Mouse (Mus musculus): ENCODE results near the gene Cfap45.

Gene Cfap45

DNA sequence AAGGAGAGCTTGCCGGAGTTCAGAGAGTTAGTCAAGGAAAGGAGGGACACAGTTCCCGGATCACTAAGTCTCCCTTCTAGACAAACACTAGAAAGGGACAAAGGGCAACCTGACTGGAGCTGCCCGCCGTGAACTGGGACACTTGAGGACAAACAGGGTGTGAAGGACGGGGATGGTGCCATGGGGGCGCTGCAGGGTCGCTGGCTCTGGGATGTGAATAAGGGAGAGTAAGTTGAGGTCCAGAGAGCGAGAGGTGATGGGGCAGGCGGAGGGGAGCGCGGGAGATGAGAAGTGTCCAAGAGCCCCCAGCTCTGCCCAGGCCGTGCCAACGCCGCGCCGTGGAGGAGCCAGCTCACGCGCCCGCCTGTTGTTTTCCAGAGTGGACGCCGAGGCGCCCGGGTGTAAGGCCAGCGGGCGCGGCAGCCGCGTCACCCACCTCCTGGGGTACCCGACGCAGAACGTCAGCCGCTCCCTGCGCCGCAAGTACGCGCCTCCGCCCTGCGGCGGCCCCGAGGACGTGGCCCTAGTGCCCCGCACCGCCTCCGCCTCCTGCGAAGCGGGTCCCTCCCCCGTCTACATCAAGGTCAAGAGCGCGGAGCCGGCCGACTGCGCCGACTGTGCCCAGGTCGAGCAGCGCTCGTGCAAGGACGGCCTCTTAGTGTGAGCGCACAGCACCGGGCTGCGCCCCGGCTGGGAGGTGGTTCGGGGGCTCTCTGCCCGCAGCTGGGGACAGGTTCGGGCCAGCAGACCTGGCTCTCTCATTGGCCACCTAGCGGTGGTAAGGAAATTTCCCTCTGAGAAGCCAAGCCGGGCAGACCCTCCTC lies 42.3 kb downstream of the Cfap45 start:
- peak; percentile 59 for DNase-seq (ENCODE audit: low spot score)

DNA sequence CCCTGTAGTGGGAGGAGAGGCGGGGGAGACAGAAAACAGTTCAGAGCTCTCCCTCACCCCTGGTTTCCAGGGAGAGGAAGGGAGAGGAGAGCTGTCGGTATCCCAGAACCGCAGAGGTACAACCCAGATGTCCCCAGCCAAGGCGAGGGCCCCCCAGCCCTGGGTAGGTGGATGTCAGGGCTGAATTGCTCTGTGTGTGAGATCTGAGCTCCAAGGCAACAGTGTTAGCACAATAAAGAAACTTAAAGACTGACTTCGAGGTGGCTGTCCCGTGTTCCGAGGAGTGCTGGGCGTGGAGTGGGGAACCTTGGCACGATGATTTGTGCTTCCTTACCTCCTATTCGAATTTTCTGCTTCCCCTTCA lies 42.8 kb downstream of the Cfap45 start:
- no peak for DNase-seq (ENCODE audit: low spot score)

DNA sequence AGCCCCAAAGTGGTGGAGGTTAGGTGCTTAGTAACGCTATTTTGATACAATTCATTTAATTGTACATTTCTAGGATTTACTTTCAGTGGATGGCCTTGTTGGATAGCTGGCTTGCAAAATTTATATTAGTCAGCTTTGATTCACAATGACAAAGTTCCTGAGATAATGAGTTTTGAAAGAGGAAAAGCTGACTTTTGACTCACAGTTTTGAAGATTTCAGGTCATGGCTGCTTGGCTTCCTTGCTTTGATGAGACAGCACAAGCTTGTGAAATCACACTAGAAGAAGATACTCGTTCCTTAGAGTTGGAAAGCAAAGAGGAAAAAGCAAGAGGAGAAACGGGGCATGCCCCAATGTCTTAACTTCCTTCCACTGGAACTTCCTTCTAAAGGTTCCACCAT lies 45.5 kb downstream of the Cfap45 start:
- no peak for DNase-seq (ENCODE audit: low spot score)

DNA sequence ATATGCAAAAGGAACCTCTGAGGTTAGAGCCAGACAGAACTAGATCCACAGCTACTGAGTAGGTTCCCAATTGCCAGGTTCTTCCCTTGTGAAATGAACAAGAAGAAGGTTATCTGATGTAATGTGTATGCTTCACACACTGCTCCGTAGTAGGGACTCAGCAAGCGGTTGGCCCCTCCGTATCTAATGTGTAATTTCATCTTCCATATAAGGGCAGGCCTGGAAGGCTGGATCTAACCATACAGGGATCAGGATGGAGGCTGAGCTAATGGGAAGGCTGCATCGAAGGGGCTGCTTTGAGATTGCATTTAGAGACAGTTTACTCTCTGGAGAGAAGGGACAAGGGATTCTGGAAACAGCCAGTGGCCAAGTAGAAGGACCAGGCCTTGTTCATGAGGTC lies 47.2 kb downstream of the Cfap45 start:
- no peak for DNase-seq (ENCODE audit: low spot score)

DNA sequence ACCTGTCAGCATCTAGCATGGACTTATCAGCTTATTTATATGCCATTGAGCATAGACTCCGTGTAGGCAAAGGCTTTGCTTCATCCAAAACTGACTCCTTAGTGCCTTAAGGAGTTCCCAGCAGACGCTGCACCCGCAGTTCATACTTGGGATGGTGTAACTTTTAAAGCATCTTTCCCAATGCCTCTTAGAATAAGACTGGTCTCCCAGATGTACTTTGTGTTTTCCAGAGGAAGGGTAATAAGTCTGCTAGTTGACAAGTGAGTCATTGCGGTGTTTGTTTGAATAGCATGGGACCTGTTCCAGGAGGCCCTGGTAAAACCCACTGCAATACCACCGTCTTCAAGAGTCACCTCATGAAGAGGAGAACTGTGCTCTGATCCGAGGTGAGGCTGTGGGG lies 59.5 kb downstream of the Cfap45 start:
- DNase-seq (ENCODE audit: low spot score): no peak

DNA sequence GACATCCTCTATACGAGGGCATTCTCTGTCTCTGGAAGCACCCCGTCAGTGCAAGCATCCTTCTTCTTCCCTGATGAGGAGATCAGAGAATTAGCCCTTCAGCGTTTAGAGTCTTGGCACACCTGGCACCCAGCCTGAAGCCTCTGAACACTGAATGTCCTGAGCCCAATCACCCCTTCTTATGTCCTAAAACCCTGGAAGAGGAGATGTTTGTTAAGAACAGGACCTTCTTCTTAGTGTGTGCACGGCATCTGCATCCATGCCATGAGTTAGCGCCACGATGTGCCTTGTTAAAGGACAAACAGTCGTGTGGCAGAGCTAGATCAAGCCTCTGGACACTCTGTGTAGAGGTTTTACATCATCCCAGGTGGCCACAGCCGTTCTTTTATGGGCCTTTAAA lies 61.8 kb downstream of the Cfap45 start:
- no peak for DNase-seq (ENCODE audit: low spot score)

DNA sequence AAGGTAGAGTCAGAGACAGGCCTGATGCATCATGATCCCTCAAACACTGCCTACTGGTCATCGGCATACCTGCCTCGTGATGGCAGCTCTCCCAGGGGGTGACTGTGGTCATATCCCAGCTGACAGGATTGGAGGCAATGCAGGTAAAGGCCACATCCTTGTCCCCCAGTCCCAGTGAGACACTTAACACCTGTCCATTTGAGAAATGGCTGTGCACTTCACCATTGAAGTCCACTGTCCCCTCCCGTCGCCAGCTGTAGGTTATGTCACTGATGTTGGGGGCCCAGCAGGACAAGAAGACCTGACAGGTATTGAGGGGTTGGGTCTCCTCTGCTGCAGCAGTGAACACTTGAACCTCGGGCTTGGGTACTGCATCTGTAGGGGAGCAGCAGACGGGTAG lies 63.7 kb downstream of the Cfap45 start:
- no peak for DNase-seq (ENCODE audit: low spot score)

DNA sequence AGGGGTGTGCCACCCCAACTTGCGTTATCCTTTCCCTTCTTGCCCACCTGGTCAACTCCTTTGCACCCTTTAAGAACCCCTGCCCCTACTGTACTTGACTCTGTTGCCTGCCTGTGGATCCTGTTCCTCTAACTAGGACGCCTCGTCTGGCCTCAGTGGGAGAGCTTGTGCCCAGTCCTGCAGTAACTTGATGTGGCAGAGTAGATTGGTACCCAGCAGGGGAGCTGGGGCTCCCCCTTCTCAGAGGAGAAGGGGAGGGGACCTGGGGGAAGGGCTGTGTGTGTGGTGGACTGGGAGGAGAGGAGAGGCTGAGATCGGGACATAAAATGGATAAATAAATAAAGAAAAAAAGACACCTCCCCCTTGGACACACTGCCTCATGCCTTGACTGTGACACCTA lies 64.4 kb downstream of the Cfap45 start:
- DNase-seq (ENCODE audit: low spot score): no peak

DNA sequence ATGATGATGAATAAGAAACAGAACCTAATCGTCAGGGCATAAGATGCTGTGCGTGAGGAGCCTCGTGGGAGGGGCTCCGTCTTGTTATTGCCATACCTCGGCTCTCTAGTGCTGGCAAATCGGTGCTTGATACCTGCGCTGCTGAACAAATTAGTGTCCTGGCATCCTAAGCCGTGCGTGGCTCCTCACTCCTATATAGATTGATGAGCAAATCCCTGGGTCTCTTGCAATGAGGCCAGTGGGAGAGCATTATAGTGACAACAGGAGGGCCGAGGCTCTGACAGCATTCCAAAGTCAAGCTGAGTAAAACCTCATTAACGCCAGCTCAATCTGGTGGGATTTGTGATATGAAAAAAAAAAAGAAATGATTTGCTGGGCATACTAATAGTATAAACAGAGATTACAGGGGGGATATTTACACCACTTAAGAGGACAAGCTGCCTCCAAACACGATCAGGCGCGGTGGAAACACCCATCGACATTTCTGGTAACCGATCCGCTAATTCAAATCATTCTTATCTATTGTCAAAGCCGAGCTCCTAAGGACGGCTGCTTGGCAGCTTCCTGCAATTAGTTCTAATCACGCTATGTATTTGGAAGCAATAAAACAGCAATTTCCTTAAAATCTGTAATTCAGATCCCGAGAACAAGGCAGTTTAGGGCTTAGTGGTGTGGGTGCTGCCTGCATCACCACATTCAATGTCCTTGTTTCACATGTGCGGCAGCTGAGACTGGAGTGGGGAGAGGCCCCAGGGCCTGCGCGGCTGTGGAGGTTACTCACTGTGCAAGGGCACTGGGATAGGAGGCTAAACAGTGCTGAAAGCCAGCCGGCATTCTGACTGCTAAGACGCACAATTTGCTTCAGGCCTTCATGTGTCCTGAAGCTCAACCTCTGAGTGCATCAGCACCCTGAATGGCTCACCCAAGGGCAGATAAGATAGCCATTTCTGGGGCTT lies 65.3 kb downstream of the Cfap45 start:
- no peak for DNase-seq (ENCODE audit: low spot score)

DNA sequence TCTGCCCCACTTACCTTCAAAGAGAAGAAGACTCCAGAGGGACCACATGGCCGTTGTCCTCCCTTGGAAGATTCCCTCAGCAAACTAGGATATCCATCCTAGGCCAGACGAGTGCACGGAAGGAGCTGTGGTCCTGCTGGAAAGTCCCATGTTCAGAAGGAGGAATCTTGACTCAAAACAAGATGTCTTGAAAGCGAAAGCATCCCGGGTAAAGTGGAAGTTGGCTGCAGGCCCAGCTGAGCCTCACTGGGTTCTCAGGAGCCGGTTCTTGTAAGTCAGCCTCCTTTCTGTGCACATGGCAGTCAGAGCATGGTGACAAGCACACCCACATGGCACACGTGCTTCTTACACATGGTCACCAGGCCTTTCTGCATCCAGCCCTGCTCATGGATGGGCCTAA lies 69.8 kb downstream of the Cfap45 start, which contains the start of gene Slamf8:
Slamf8 (minus strand) TSS at position 184 of the 400 bp plus-strand sequence.
- DNase-seq (ENCODE audit: low spot score): no peak

DNA sequence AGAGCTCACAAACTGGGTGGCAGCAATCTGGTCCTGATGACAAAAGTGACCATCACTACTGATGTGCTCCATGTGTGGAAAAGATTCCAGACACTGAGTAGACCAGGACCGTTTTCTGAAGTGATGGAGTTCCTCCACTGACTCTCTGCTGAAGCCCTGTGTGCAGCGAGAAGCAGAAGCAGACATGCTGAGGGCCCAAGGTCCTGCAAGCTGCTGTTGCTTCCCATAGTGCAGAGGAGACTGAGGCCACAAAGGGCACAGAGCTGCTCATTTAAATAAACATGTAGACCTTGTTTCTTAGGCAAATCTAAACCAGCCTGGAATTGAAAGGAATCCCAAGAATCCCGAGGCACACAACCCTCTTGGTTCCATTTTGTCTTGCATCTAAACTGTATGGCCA lies 72.7 kb downstream of the Cfap45 start:
- no peak for DNase-seq (ENCODE audit: low spot score)

DNA sequence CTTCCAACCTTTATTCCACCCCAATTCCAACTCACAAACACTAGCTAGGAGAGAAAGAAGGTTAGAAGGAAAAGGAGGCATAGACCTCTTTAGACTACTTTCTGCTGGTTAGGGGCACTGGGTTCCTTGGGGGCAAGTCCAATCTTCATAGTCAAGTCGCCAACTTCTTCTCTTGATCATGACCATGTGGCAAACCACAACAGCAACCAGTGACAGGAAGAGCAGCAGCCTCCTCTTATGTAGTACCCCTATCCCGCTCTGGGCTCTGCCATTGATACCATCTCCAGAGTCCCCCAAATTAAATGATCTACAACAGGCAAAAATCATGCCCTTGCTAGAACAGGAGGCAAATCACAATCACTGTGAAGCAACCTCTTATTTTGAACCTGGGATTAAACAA lies 73.4 kb downstream of the Cfap45 start:
- DNase-seq (ENCODE audit: low spot score): no peak

DNA sequence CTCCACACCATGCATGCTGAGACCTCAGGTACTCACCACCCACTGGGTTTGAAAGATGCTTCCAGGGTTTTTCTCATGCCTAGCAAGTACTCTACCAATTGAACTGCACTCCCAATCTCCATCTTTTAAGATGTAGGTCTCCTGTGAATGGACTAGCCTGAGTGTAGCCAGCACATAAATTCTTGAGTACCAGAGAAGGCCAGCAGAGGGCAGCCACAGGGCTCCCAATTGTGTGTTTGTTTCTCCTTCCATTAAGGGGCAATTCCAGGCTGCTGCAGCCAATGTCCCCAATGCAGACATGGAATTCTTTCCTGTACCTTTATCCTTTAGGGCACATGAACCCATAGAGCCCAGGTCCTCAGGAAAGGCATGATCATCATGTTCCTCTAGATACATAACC lies 73.9 kb downstream of the Cfap45 start:
- DNase-seq (ENCODE audit: low spot score): peak; percentile 36
